ENCODE assay signal across 8 mouse cellular contexts in the genomic region with DNA sequence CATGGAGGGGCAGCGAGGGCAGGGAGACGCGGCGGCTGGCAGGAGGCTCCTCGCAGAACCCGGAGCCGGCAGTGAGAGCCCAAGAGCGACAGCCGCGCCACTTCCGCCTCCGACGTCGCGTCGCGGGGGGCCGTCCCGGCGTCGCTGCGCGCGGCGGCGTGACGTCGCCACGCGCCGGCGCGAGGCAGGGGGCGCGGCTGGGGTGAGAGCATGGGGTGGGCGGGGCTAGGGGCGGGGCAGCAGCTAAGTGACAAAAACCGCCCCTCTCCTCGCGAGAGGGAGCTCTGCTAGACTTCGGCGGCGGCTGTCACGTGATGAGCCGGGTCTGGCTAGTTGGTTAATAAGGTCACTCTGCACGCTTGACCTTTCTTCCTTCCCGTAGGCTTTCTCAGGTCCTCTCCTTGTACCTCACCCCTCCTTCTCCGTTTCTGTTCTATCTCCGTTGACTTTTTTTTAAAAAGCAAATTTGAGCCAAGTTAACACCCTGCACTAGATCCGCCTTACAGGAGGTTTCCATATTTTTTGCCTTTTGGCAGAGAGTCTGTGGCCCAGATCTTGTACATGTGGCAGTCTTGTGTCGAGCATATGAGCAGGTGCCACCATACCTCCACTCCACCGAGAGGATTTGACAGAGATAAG. TPM values are rescaled to one million over a fixed set of nuclear protein-coding genes. Genes with fewer than 3 reads are reported as not detected.
DNase-seq lines count a peak whose midpoint lies in the region; ATAC-seq lines count a peak whose summit lies in the region.

A gene (minus strand): TSS at position 130 of the 639 bp plus-strand sequence.

- no peaks in the 10 kb centered on the region for H3K36me3 ChIP-seq in heart, embryonic 14.5 days (ENCODE audit: control insufficient read depth, insufficient read depth, low read length)
- H3K36me3 ChIP-seq in liver, embryonic 13.5 days = no peaks in the 10 kb centered on the region
- H3K36me3 ChIP-seq in stomach, embryonic 16.5 days (ENCODE audit: control insufficient read depth, insufficient read depth, low read length) = no peaks in the 10 kb centered on the region

- H3K9me3 ChIP-seq in heart, embryonic 14.5 days (ENCODE audit: control insufficient read depth, low read length) = no peaks in the 10 kb centered on the region
- H3K9me3 ChIP-seq in liver, embryonic 13.5 days (replicated peaks) = no peaks in the 10 kb centered on the region
- H3K9me3 ChIP-seq in stomach, embryonic 16.5 days (replicated peaks; ENCODE audit: control insufficient read depth, low read length) = no peaks in the 10 kb centered on the region

- peak within 1 kb of the TSS; percentile 90 for H3K4me3 ChIP-seq in brown adipose tissue, adult 24 weeks (ENCODE audit: insufficient read depth, low read depth, low read length)
- H3K4me3 ChIP-seq in heart, embryonic 14.5 days (ENCODE audit: control insufficient read depth in 1 of 2, insufficient read depth in 1 of 2, low read depth in 1 of 2, low read length in 2 of 2) = peak within 1 kb of the TSS; percentile 90 to 92
- peak within 1 kb of the TSS; percentile 88 for H3K4me3 ChIP-seq in liver, embryonic 13.5 days (replicated peaks)
- peak within 1 kb of the TSS; percentile 90 for H3K4me3 ChIP-seq in stomach, embryonic 16.5 days (replicated peaks; ENCODE audit: low read length)

- DNase-seq in CD4-positive, CD25-positive, alpha-beta regulatory T cell, adult 2 months (ENCODE audit: low read depth, low spot score) = peak; percentile 96
- peak; percentile 79 for DNase-seq in fibroblast of lung, adult 2 months (ENCODE audit: low read depth)
- peak; percentile 95 for DNase-seq in kidney, postnatal 14 days
- peak; percentile 77 for DNase-seq in liver, embryonic 13.5 days
- DNase-seq in neural tube, embryonic 10.5 days (ENCODE audit: extremely low spot score, low spot score) = peak; percentile 92

- peaks cover 13% of the 10 kb centered on the region for H3K4me1 ChIP-seq in brown adipose tissue, adult 24 weeks (ENCODE audit: control insufficient read depth, insufficient read depth, insufficient read length, low read length)
- peaks cover 22 to 40% of the 10 kb centered on the region in 2 experiments for H3K4me1 ChIP-seq in heart, embryonic 14.5 days (ENCODE audit: control insufficient read depth in 2 of 2, insufficient read depth in 2 of 2, low read length in 2 of 2)
- peaks cover 38% of the 10 kb centered on the region for H3K4me1 ChIP-seq in liver, embryonic 13.5 days (replicated peaks)
- H3K4me1 ChIP-seq in stomach, embryonic 16.5 days (ENCODE audit: control insufficient read depth, insufficient read depth, low read length) = peaks cover 17% of the 10 kb centered on the region

- H3K9ac ChIP-seq in heart, embryonic 14.5 days (ENCODE audit: low read length) = peak within 1 kb of the TSS; percentile 96
- H3K9ac ChIP-seq in liver, embryonic 13.5 days = peak within 1 kb of the TSS; percentile 94
- peak within 1 kb of the TSS; percentile 91 for H3K9ac ChIP-seq in stomach, embryonic 16.5 days (ENCODE audit: low read length)

- peak within 1 kb of the TSS; percentile 92 for H3K4me2 ChIP-seq in heart, embryonic 14.5 days (ENCODE audit: low read length)
- H3K4me2 ChIP-seq in liver, embryonic 13.5 days = peak within 1 kb of the TSS; percentile 93
- peak within 1 kb of the TSS; percentile 81 for H3K4me2 ChIP-seq in stomach, embryonic 16.5 days (ENCODE audit: low read depth, low read length)

- peak; percentile 84 for ATAC-seq in heart, embryonic 14.5 days (ENCODE audit: insufficient number of reproducible peaks, insufficient read depth, low FRiP score, low read depth)
- peak; percentile 95 for ATAC-seq in liver, embryonic 13.5 days (ENCODE audit: low read depth)
- peak; percentile 91 for ATAC-seq in stomach, embryonic 16.5 days (ENCODE audit: insufficient read depth, low FRiP score)

- H3K27me3 ChIP-seq in heart, embryonic 14.5 days (ENCODE audit: control insufficient read depth, insufficient read depth, low read length) = no peaks in the 10 kb centered on the region
- no peaks in the 10 kb centered on the region for H3K27me3 ChIP-seq in liver, embryonic 13.5 days
- H3K27me3 ChIP-seq in stomach, embryonic 16.5 days (ENCODE audit: control insufficient read depth, insufficient read depth, low read length) = no peaks in the 10 kb centered on the region

- peak within 1 kb of the TSS; percentile 87 for H3K27ac ChIP-seq in brown adipose tissue, adult 24 weeks (replicated peaks; ENCODE audit: low read depth, low read length)
- peak within 1 kb of the TSS; percentile 79 for H3K27ac ChIP-seq in heart, embryonic 14.5 days (replicated peaks in 1 of 2; ENCODE audit: control insufficient read depth in 1 of 2, insufficient read depth in 1 of 2, low read depth in 2 of 2, low read length in 2 of 2)
- peak within 1 kb of the TSS; percentile 73 for H3K27ac ChIP-seq in liver, embryonic 13.5 days
- peak within 1 kb of the TSS; percentile 76 for H3K27ac ChIP-seq in stomach, embryonic 16.5 days (ENCODE audit: low read length)

- 2% methylated on average over 47 of the region's 52 CpGs for WGBS in heart, embryonic 14.5 days
- WGBS in liver, embryonic 13.5 days (ENCODE audit: insufficient replicate concordance) = 3% methylated on average over 39 of the region's 52 CpGs
- WGBS in stomach, embryonic 16.5 days = 2% methylated on average over 52 of the region's 52 CpGs

RNA-seq across cellular contexts. Expression of the gene that starts here (rescaled TPM):
- polyA plus RNA-seq in brown adipose tissue, adult 24 weeks (2012; ENCODE audit: insufficient read depth, insufficient read length, missing spikeins) = 18.6 and 70.7 TPM in 2 replicates
- 31.0 and 33.4 TPM in 2 replicates for polyA plus RNA-seq in heart, embryonic 14.5 days (2014; fragmentation: Nextera tagmentation; extraction: Ambion mirVana)
- polyA plus RNA-seq in liver, embryonic 13.5 days (2015; fragmentation: Nextera tagmentation; extraction: Ambion mirVana) = 19.2 and 23.0 TPM in 2 replicates
- 35.7 and 37.6 TPM in 2 replicates for polyA plus RNA-seq in stomach, embryonic 16.5 days (2015; fragmentation: Nextera tagmentation; extraction: Ambion mirVana)

Comparison
In these comparisons a context has a peak if more than half of its experiments do, and no peak if none do; other contexts are left out.
1. Peak in every context shown above with its lines: DNase-seq, ATAC-seq, H3K4me3 ChIP-seq and H3K27ac ChIP-seq.